Mouse (Mus musculus): ENCODE data around the gene Ntpcr. TPM values are rescaled to one million over a fixed set of nuclear protein-coding genes. Genes with fewer than 3 reads are reported as not detected.

The Ntpcr gene
- polyA plus RNA-seq (2012; rRNA removed): 23.1 and 27.4 TPM in 2 replicates

- WGBS: 80% methylated on average over 7 of the region's 7 CpGs
- TF ChIP-seq POLR2A (IDR thresholded peaks at IDR 0.05; ENCODE audit: control insufficient read depth, extremely low read depth, insufficient read depth, low read length, poor library complexity) (no peak), CTCF (IDR thresholded peaks at IDR 0.05; ENCODE audit: borderline replicate concordance, control insufficient read depth, extremely low read depth, insufficient read depth, low read length, poor library complexity) (no peak)
- DNase-seq: no peak
- Histone ChIP-seq H3K27ac (ENCODE audit: control insufficient read depth, insufficient read depth, low read length) (no peak within 1 kb of the TSS), H3K4me1 (replicated peaks; ENCODE audit: control insufficient read depth, insufficient read depth, low read length) (peaks cover 25% of the 10 kb centered on the region), H3K36me3 (ENCODE audit: control insufficient read depth, insufficient read depth, low read length) (no peaks in the 10 kb centered on the region), H3K4me3 (ENCODE audit: control insufficient read depth, insufficient read depth, low read length) (no peak within 1 kb of the TSS), H3K27me3 (ENCODE audit: control insufficient read depth, insufficient read depth, low read length) (no peaks in the 10 kb centered on the region)
Observed at GRCm38 (mm10) chr8:125729746-125730145, at the start of gene Ntpcr. Ntpcr (plus strand) TSS chr8:125729963.

DNA sequence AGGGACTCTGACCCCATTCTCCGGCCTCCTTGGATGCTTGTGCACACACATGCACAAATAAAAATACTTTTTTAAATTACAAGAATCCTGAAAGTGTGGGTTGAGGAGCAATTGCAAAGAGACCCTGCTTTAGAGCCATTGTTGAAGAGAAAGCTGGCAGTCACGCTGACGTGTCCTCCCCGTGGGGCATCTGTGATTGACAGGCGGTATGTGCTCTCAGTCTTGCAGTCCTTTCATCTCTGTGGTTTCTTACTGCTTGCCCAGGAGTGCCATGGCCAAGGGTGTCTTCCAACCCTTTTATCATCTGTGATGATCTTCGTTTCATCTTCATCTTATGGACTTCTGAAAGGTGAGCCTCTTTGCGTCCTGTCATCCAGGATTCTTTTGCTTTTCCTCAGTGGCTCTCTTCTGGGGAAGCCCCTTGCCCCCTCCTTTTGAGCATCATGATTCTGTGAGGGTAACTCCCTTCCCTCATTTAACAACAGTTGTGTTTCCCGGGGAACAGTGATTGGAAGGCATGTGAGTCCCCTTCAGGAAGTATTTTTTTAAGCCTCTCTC, 48.8 kb upstream of the Ntpcr start:
- H3K27me3 ChIP-seq (ENCODE audit: control insufficient read depth, insufficient read depth, low read length): no peaks in the 10 kb centered on the region
- DNase-seq: no peak
- H3K36me3 ChIP-seq (ENCODE audit: control insufficient read depth, insufficient read depth, low read length): no peaks in the 10 kb centered on the region
- no peak overlapping the region for H3K4me3 ChIP-seq (ENCODE audit: control insufficient read depth, insufficient read depth, low read length)
- peaks cover 3% of the 10 kb centered on the region; the same call in 1 of the 2 replicates for H3K4me1 ChIP-seq (replicated peaks; ENCODE audit: control insufficient read depth, insufficient read depth, low read length)
- WGBS: 49% methylated on average over 8 of the region's 8 CpGs
- TF ChIP-seq CTCF (IDR thresholded peaks at IDR 0.05; ENCODE audit: borderline replicate concordance, control insufficient read depth, extremely low read depth, insufficient read depth, low read length, poor library complexity) (no peak), POLR2A (IDR thresholded peaks at IDR 0.05; ENCODE audit: control insufficient read depth, extremely low read depth, insufficient read depth, low read length, poor library complexity) (no peak)
- H3K27ac ChIP-seq (ENCODE audit: control insufficient read depth, insufficient read depth, low read length): no peak overlapping the region

DNA sequence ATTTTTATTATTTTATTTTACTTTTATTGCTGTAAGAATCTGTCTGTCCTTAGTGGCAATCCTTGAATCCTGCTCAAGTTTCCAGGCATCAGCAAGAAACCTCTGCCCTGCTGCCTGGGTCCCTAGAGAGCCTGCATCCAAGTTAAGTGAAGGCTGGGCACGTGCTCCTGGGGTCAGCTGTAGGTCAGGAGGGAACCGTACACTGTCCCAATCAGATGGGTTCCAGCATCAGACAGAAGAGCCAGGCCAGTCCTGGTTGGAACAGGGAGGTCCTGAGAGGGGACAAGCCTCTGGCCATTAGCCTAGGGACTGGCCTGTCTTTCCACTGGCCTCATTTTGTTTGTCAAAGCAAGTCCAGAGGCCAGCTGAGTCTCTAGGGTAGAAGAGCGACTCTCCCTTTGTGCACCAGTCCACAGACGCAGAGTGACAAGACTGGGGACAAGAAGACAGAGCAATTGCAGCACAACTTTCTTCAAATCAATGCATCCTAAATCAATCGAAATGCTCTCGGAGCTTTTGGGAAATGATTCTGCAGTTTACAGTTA, 44.5 kb upstream of the Ntpcr start:
- WGBS: 64% methylated on average over 6 of the region's 6 CpGs
- TF ChIP-seq CTCF (IDR thresholded peaks at IDR 0.05; ENCODE audit: borderline replicate concordance, control insufficient read depth, extremely low read depth, insufficient read depth, low read length, poor library complexity): no peak
- TF ChIP-seq POLR2A (IDR thresholded peaks at IDR 0.05; ENCODE audit: control insufficient read depth, extremely low read depth, insufficient read depth, low read length, poor library complexity): no peak
- Histone ChIP-seq H3K4me3 (ENCODE audit: control insufficient read depth, insufficient read depth, low read length) (no peak overlapping the region), H3K27ac (ENCODE audit: control insufficient read depth, insufficient read depth, low read length) (no peak overlapping the region), H3K4me1 (replicated peaks; ENCODE audit: control insufficient read depth, insufficient read depth, low read length) (peaks cover 3% of the 10 kb centered on the region; the same call in 1 of the 2 replicates), H3K36me3 (ENCODE audit: control insufficient read depth, insufficient read depth, low read length) (no peaks in the 10 kb centered on the region), H3K27me3 (ENCODE audit: control insufficient read depth, insufficient read depth, low read length) (no peaks in the 10 kb centered on the region)
- DNase-seq: no peak

DNA sequence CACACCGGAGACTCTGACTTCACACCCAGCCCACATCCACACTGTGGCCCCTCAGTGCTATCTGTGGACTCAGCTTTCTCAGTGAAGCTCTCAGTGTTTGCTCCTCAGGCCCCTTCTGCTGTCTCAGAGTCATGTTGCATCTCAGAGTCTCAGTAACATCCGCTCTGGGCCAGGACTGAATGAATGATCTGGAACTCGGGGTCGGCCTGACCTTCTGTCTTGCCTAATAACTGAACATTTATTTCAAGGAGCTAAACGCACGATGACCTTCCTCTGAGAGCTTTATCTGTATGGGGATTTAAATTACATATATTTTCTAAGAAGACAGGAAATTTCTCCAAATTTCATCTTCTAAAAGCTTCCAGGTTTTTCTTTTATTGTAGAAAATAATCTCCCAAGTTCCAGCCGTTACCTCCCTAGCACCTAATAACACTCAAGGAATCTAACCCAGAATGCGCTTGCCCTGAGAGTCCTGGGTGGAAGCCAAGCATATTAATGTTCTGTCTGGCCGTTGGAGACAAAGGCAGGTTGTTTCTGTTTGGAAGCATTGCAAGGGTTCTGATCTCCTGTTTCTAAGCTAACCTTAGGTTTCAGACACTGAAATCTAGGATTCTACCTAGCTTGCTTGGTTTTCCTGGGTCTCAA, 43.4 kb upstream of the Ntpcr start:
- H3K27ac ChIP-seq (ENCODE audit: control insufficient read depth, insufficient read depth, low read length): no peak overlapping the region
- no peak for DNase-seq

DNA sequence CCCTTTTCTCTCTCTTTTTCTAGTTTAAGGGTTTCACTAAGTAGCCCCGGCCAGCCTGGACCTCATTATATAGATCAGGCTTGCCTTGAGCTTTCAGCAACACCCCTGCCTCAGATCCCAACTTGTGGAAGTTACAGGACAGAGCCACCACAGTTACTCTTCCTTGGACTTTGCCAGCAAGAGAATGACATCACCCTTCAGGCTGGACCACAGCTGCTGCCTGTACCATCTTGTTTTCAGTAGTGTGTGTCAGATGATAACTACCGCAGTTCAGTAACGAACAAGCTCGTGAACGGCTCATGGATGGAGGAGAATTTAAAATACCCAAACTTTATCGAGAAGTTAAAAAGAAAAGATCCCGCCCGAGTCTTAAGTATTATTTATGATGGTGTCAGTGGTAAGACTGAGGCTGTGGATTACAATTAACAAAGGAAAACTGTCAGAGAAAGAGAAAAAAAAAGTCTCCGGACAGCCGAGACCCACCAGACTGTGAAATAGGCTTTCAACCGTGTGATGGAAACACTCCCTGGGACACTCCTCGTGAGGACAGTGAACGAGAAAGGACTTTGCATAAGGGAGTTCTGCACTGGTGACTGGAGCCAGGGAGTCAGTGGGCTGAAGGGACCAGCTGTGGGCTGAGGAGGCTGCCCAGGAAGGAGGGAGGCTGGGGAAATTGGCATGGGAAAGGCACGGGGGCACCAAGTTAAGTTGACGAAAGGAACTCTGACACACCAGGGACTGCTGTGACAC, 39.4 kb upstream of the Ntpcr start:
- no peak for TF ChIP-seq CTCF (IDR thresholded peaks at IDR 0.05; ENCODE audit: borderline replicate concordance, control insufficient read depth, extremely low read depth, insufficient read depth, low read length, poor library complexity)
- TF ChIP-seq POLR2A (IDR thresholded peaks at IDR 0.05; ENCODE audit: control insufficient read depth, extremely low read depth, insufficient read depth, low read length, poor library complexity): no peak
- no peak for DNase-seq
- WGBS: 84% methylated on average over 15 of the region's 15 CpGs

More for the DNA sequence above, 43.4 kb upstream of the Ntpcr start:
- H3K27me3 ChIP-seq (ENCODE audit: control insufficient read depth, insufficient read depth, low read length): no peaks in the 10 kb centered on the region
- no peaks in the 10 kb centered on the region for H3K36me3 ChIP-seq (ENCODE audit: control insufficient read depth, insufficient read depth, low read length)
- no peaks in the 10 kb centered on the region; the same call in 1 of the 2 replicates for H3K4me1 ChIP-seq (replicated peaks; ENCODE audit: control insufficient read depth, insufficient read depth, low read length)
- WGBS: 90% methylated on average over 9 of the region's 9 CpGs
- TF ChIP-seq CTCF (IDR thresholded peaks at IDR 0.05; ENCODE audit: borderline replicate concordance, control insufficient read depth, extremely low read depth, insufficient read depth, low read length, poor library complexity): no peak
- TF ChIP-seq POLR2A (IDR thresholded peaks at IDR 0.05; ENCODE audit: control insufficient read depth, extremely low read depth, insufficient read depth, low read length, poor library complexity): no peak
- H3K4me3 ChIP-seq (ENCODE audit: control insufficient read depth, insufficient read depth, low read length): no peak overlapping the region

GRCm38 (mm10) chr8:125690961-125691360, 38.8 kb upstream of the Ntpcr start:
- Histone ChIP-seq H3K4me3 (ENCODE audit: control insufficient read depth, insufficient read depth, low read length) (no peak overlapping the region), H3K27ac (ENCODE audit: control insufficient read depth, insufficient read depth, low read length) (no peak overlapping the region), H3K4me1 (replicated peaks; ENCODE audit: control insufficient read depth, insufficient read depth, low read length) (no peaks in the 10 kb centered on the region), H3K27me3 (ENCODE audit: control insufficient read depth, insufficient read depth, low read length) (no peaks in the 10 kb centered on the region), H3K36me3 (ENCODE audit: control insufficient read depth, insufficient read depth, low read length) (no peaks in the 10 kb centered on the region)
- 77% methylated on average over 3 of the region's 3 CpGs for WGBS
- no peak for DNase-seq
- TF ChIP-seq POLR2A (IDR thresholded peaks at IDR 0.05; ENCODE audit: control insufficient read depth, extremely low read depth, insufficient read depth, low read length, poor library complexity) (no peak), CTCF (IDR thresholded peaks at IDR 0.05; ENCODE audit: borderline replicate concordance, control insufficient read depth, extremely low read depth, insufficient read depth, low read length, poor library complexity) (no peak)

More for the DNA sequence above, 39.4 kb upstream of the Ntpcr start:
- Histone ChIP-seq H3K36me3 (ENCODE audit: control insufficient read depth, insufficient read depth, low read length) (no peaks in the 10 kb centered on the region), H3K4me3 (ENCODE audit: control insufficient read depth, insufficient read depth, low read length) (no peak overlapping the region), H3K27me3 (ENCODE audit: control insufficient read depth, insufficient read depth, low read length) (no peaks in the 10 kb centered on the region), H3K27ac (ENCODE audit: control insufficient read depth, insufficient read depth, low read length) (no peak overlapping the region), H3K4me1 (replicated peaks; ENCODE audit: control insufficient read depth, insufficient read depth, low read length) (no peaks in the 10 kb centered on the region; the same call in 1 of the 2 replicates)
